Mouse (Mus musculus): ENCODE data around the gene Prkca. TPM values are rescaled to one million over a fixed set of nuclear protein-coding genes. Genes with fewer than 3 reads are reported as not detected.

The Prkca gene
- polyA plus RNA-seq, 1 experiment from 2014 or later, result 7.4 TPM

Small RNA genes lying within 50 kb of the gene (microRNA-seq; reads per million reads assigned to microRNA genes)
- gene Mir7223, result not detected

Other genes starting within 250 kb of the Prkca start
- 0.39 and 0.43 TPM in 2 replicates for gene Apoh, start 574 bp downstream of the Prkca start, polyA plus RNA-seq (2015; fragmentation: Nextera tagmentation; extraction: Ambion mirVana)
- 12.7 and 13.2 TPM in 2 replicates for gene Cep112, start 81.3 kb upstream of the Prkca start, polyA plus RNA-seq (2015; fragmentation: Nextera tagmentation; extraction: Ambion mirVana)